9 mouse cellular contexts compared by ENCODE assay signal in genomic region chr12:91679320-91680064, GRCm38 (mm10).
DNase-seq lines count a peak whose midpoint lies in the region; ATAC-seq and TF ChIP-seq lines count a peak whose summit lies in the region.
"Had no signal": no experiment of that assay in that cellular context is flagged by ENCODE, and none has a peak within 500 bp of the region (broad histone marks: within the 10 kb centered on the region; RNA-seq: fewer than 3 reads in every experiment).

No protein-coding gene starts in this region.

- 34% methylated on average over 14 of the region's 14 CpGs for WGBS in hindbrain, embryonic 12.5 days
- 20% methylated on average over 14 of the region's 14 CpGs for WGBS in midbrain, embryonic 12.5 days
- 59% methylated on average over 14 of the region's 14 CpGs for WGBS in lung, adult 2 months

- H3K27me3 ChIP-seq in hindbrain, embryonic 12.5 days: no peaks in the 10 kb centered on the region
- H3K27me3 ChIP-seq in midbrain, embryonic 12.5 days: no peaks in the 10 kb centered on the region; the same call in 1 of the 2 replicates
- H3K27me3 ChIP-seq: megakaryocyte, embryonic 14.5 days had no signal

- H3K27ac ChIP-seq in hindbrain, embryonic 12.5 days: peak overlapping the region; percentile 53; the same call in 1 of the 2 replicates
- H3K27ac ChIP-seq in midbrain, embryonic 12.5 days (replicated peaks): peak overlapping the region; percentile 71
- H3K27ac ChIP-seq: heart, adult 2 months had no signal

- H3K4me3 ChIP-seq in hindbrain, embryonic 12.5 days: no peak overlapping the region
- no peak overlapping the region for H3K4me3 ChIP-seq in midbrain, embryonic 12.5 days
- no peak overlapping the region for H3K4me3 ChIP-seq in lung, adult 2 months (replicated peaks; ENCODE audit: extremely low read depth, low read depth, low read length)
- H3K4me3 ChIP-seq: heart, adult 2 months; megakaryocyte, embryonic 14.5 days had no signal

- DNase-seq in R1 (ENCODE audit: low read depth, low spot score): peak; percentile 62
- DNase-seq in embryo, embryonic 10 days (ENCODE audit: low spot score): peak; percentile 81
- no peak for DNase-seq in lung, adult 2 months
- DNase-seq: heart, adult 2 months had no signal

- H3K4me2 ChIP-seq in hindbrain, embryonic 12.5 days (replicated peaks): peak overlapping the region; percentile 17; the same call in 1 of the 2 replicates
- H3K4me2 ChIP-seq in midbrain, embryonic 12.5 days (replicated peaks): peak overlapping the region; percentile 35

- H3K9me3 ChIP-seq in hindbrain, embryonic 12.5 days (replicated peaks): no peaks in the 10 kb centered on the region
- no peaks in the 10 kb centered on the region for H3K9me3 ChIP-seq in midbrain, embryonic 12.5 days

- no peak for TF ChIP-seq CTCF in lung, adult 2 months (IDR thresholded peaks at IDR 0.05; ENCODE audit: insufficient read depth, low read length)

- no peak for TF ChIP-seq POLR2A in lung, adult 2 months (IDR thresholded peaks at IDR 0.05; ENCODE audit: borderline replicate concordance, extremely low read depth, low read depth, low read length)

- ATAC-seq in hindbrain, embryonic 12.5 days (ENCODE audit: low FRiP score): peak; percentile 58; the same call in 1 of the 2 replicates
- peak; percentile 74 for ATAC-seq in midbrain, embryonic 12.5 days (ENCODE audit: low FRiP score, low read depth)
- no peak for ATAC-seq in megakaryocyte progenitor cell, adult 5-6 weeks (replicated peaks; ENCODE audit: poor library complexity)
- ATAC-seq in monocyte, adult 5-6 weeks (replicated peaks; ENCODE audit: insufficient number of reproducible peaks, low FRiP score, low TSS enrichment, poor library complexity, severe bottlenecking): no peak

- no peak overlapping the region for H3K9ac ChIP-seq in hindbrain, embryonic 12.5 days
- no peak overlapping the region for H3K9ac ChIP-seq in midbrain, embryonic 12.5 days (replicated peaks)

- H3K4me1 ChIP-seq in hindbrain, embryonic 12.5 days: peaks cover 21% of the 10 kb centered on the region
- H3K4me1 ChIP-seq in midbrain, embryonic 12.5 days: peaks cover 42% of the 10 kb centered on the region
- peaks cover 10% of the 10 kb centered on the region for H3K4me1 ChIP-seq in lung, adult 2 months (ENCODE audit: control insufficient read depth, insufficient read depth, low read length)

- no peaks in the 10 kb centered on the region for H3K36me3 ChIP-seq in hindbrain, embryonic 12.5 days
- H3K36me3 ChIP-seq in midbrain, embryonic 12.5 days: no peaks in the 10 kb centered on the region

Comparison
In these comparisons a context has a peak if more than half of its experiments do, and no peak if none do; other contexts are left out.
1. ATAC-seq: peak in hindbrain, embryonic 12.5 days (single experiment) and midbrain, embryonic 12.5 days (single experiment); none in megakaryocyte progenitor cell, adult 5-6 weeks (single experiment) and monocyte, adult 5-6 weeks (single experiment).